Mouse (Mus musculus) MEL (cell line): ENCODE data around the gene Nedd1.

ENCODE experiments used
- CTCF ChIP-seq, 3 experiments: IDR thresholded peaks in 2 of 3; conservative IDR thresholded peaks in 1 of 3; 2 replicates each; pipeline ENCODE4 v1.5.1; 2011 to 2012; ENCODE audit warnings: low read length in 3 of 3, low read depth in 2 of 3, mild to moderate bottlenecking in 2 of 3, improper control_type of control experiment in 1 of 3, inconsistent platforms in 1 of 3, mixed read lengths in 1 of 3, moderate library complexity in 1 of 3; ENCODE audit not compliant: control insufficient read depth in 1 of 3, insufficient read depth in 1 of 3, poor library complexity in 1 of 3, severe bottlenecking in 1 of 3
- EP300 ChIP-seq, 2 experiments: IDR thresholded peaks; 2 replicates each; pipeline ENCODE4 v1.6.1; 2011; ENCODE audit warnings: improper control_type of control experiment in 2 of 2, low read length in 2 of 2, low read depth in 1 of 2, mild to moderate bottlenecking in 1 of 2
- GATA1 ChIP-seq: IDR thresholded peaks from 2 replicates; pipeline ENCODE4 v1.6.1; 2011; ENCODE audit warnings: low read depth, low read length, improper control_type of control experiment
- MAX ChIP-seq: IDR thresholded peaks from 2 replicates; pipeline ENCODE4 v1.6.1; 2011; ENCODE audit warnings: low read length, improper control_type of control experiment

DNA sequence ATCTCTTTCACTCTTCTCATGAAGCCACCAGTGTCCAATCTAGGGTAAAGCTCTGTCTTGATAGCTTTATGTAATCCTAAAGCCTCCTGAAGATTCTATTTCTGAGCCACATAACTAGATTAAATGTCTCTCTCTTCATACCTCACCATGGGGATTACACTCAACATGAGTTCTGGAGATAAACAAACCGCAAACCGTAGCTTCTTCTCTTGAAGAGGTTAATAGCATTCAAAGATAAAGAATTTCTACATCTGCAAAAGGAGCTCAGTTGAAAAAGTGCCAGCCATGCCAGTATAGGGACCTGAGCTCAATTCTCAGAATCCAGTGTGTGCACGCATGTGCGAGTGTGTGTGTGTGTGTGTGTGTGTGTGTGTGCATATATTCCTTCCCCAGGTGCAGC is 50.3 kb downstream of the Nedd1 start:
- TF ChIP-seq EP300 (IDR thresholded peaks at IDR 0.05; ENCODE audit: low read depth in 1 of 2, low read length in 2 of 2), result peak; percentile 97
- no peak for TF ChIP-seq CTCF (IDR thresholded peaks at IDR 0.05 in 2 of 3, conservative IDR thresholded peaks at IDR 0.05 in 1 of 3; ENCODE audit: control insufficient read depth in 1 of 3, insufficient read depth in 1 of 3, low read depth in 2 of 3, low read length in 3 of 3, poor library complexity in 1 of 3, severe bottlenecking in 1 of 3)
- peak; percentile 47 for TF ChIP-seq MAX
- peak; percentile 95 for TF ChIP-seq GATA1
